Mouse (Mus musculus) thymus, adult 2 months (tissue): ENCODE data around the gene Sept10.

Source experiments
- CTCF ChIP-seq: fragments of 200-500 bp; IDR thresholded peaks from 2 replicates; pipeline ENCODE4 v1.5.1; 2012; ENCODE audit warnings: mild to moderate bottlenecking, control low read depth, low read length, moderate library complexity, borderline replicate concordance; ENCODE audit not compliant: control insufficient read depth, poor library complexity, insufficient read depth; ENCODE audit errors: extremely low read depth
- POLR2A ChIP-seq: fragments of 200-500 bp; IDR thresholded peaks from 2 replicates; pipeline ENCODE4 v1.6.1; 2012; ENCODE audit warnings: mild to moderate bottlenecking, low read length, control low read depth, moderate library complexity; ENCODE audit not compliant: control insufficient read depth, poor library complexity, insufficient read depth; ENCODE audit errors: extremely low read depth

- no peak for TF ChIP-seq CTCF
- no peak for TF ChIP-seq POLR2A
Observed at GRCm38 (mm10) chr10:59225137-59225536, 3.5 kb upstream of the Sept10 start.
